Mouse (Mus musculus) midbrain, postnatal 0 days (tissue): Measurements from ENCODE around the gene Xbp1. TPM values are rescaled to one million over a fixed set of nuclear protein-coding genes. Genes with fewer than 3 reads are reported as not detected.

Experiments used
- ATAC-seq: fragments of 200-750 bp; cut with Nextera tagmentation; 2 replicates; pipeline ENCODE4 v1.8.0; 2017; ENCODE audit warnings: moderate number of reproducible peaks, mild to moderate bottlenecking, moderate TSS enrichment, moderate library complexity; ENCODE audit not compliant: low FRiP score
- DNase-seq: peaks from one replicate; pipeline ENCODE4 v3.0.0-alpha.2; 2015; ENCODE audit warnings: low spot score
- H3K27ac ChIP-seq: fragments of 300-500 bp; sonication (generic); 2 replicates; pipeline ENCODE4 v1.5.1; 2014; ENCODE audit warnings: low read depth, mild to moderate bottlenecking, low read length, mixed read lengths
- H3K27me3 ChIP-seq: fragments of 300-500 bp; sonication (generic); 2 replicates; pipeline ENCODE4 v1.6.1; 2014; ENCODE audit warnings: low read length, control low read depth, mixed read lengths; ENCODE audit not compliant: insufficient read depth
- H3K36me3 ChIP-seq: fragments of 300-500 bp; sonication (generic); 2 replicates; pipeline ENCODE4 v1.6.1; 2014; ENCODE audit warnings: low read length, control low read depth, mixed read lengths; ENCODE audit not compliant: insufficient read depth
- H3K4me1 ChIP-seq: fragments of 300-500 bp; sonication (generic); 2 replicates; pipeline ENCODE4 v1.6.1; 2014; ENCODE audit warnings: mild to moderate bottlenecking, control low read depth, antibody characterized with exemption, low read length, mixed read lengths; ENCODE audit not compliant: insufficient read depth
- H3K4me2 ChIP-seq: fragments of 300-500 bp; sonication (generic); 2 replicates; pipeline ENCODE4 v1.6.1; 2014; ENCODE audit warnings: low read depth, mild to moderate bottlenecking, low read length, mixed read lengths; ENCODE audit not compliant: poor library complexity, severe bottlenecking
- H3K4me3 ChIP-seq: fragments of 300-500 bp; sonication (generic); 2 replicates; pipeline ENCODE4 v1.5.1; 2014; ENCODE audit warnings: low read depth, mild to moderate bottlenecking, low read length, moderate library complexity
- H3K9ac ChIP-seq: fragments of 300-500 bp; sonication (generic); replicated peaks from 2 replicates; pipeline ENCODE4 v1.6.1; 2014; ENCODE audit warnings: mild to moderate bottlenecking, low read length, moderate library complexity, mixed read lengths; ENCODE audit not compliant: poor library complexity, severe bottlenecking
- H3K9me3 ChIP-seq: fragments of 300-500 bp; sonication (generic); 2 replicates; pipeline ENCODE4 v1.6.1; 2016; ENCODE audit warnings: low read length, control low read depth
- CTCF ChIP-seq: IDR thresholded peaks from 2 replicates; pipeline ENCODE4 v1.5.1; 2016; ENCODE audit warnings: antibody characterized with exemption, mild to moderate bottlenecking
- WGBS: fragments of 180-500 bp; shearing (Covaris S2); extraction: QIAGEN DNeasy Blood & Tissue Kit; methylation state at CpG from one replicate; pipeline ENCODE4 v1.1.7; 2014; 5-methylcytosine and 5-hydroxymethylcytosine counted together
- polyA plus RNA-seq: library from polyadenylated mRNA; unstranded; fragments of >200 nt; fragmentation: Nextera tagmentation; extraction: Ambion mirVana; gene quantifications from 2 replicates; pipeline ENCODE4 v1.2.1, GENCODE M21; 2015
- total RNA-seq: library from RNA; depleted of rRNA; stranded (reverse); fragments of >200 nt; gene quantifications from 2 replicates; pipeline ENCODE4 v1.2.3, GENCODE M21; 2014

Xbp1 gene
- total and polyA plus RNA-seq, 2 experiments from 2014 or later: 97.4 to 120 TPM

GRCm38 (mm10) chr11:5495286-5495832, 25.1 kb upstream of the Xbp1 start:
- no peak overlapping the region for H3K27ac ChIP-seq
- 44% methylated on average over 12 of the region's 12 CpGs for WGBS
- H3K36me3 ChIP-seq: no peaks in the 10 kb centered on the region
- no peaks in the 10 kb centered on the region for H3K27me3 ChIP-seq
- no peak for TF ChIP-seq CTCF
- ATAC-seq (no peak), DNase-seq (no peak)
- H3K4me3 ChIP-seq: no peak overlapping the region
- no peak overlapping the region for H3K4me2 ChIP-seq
- no peaks in the 10 kb centered on the region for H3K4me1 ChIP-seq
- H3K9ac ChIP-seq: no peak overlapping the region
- no peaks in the 10 kb centered on the region for H3K9me3 ChIP-seq

GRCm38 (mm10) chr11:5495906-5496305, 24.6 kb upstream of the Xbp1 start:
- no peak overlapping the region for H3K9ac ChIP-seq
- H3K27me3 ChIP-seq: no peaks in the 10 kb centered on the region
- TF ChIP-seq CTCF: no peak
- no peak for ATAC-seq
- H3K36me3 ChIP-seq: no peaks in the 10 kb centered on the region
- no peak overlapping the region for H3K27ac ChIP-seq
- 84% methylated on average over 5 of the region's 5 CpGs for WGBS
- no peak overlapping the region for H3K4me3 ChIP-seq
- H3K9me3 ChIP-seq: no peaks in the 10 kb centered on the region
- H3K4me1 ChIP-seq: no peaks in the 10 kb centered on the region
- H3K4me2 ChIP-seq: no peak overlapping the region
- DNase-seq: no peak

- Histone ChIP-seq H3K9ac (no peak overlapping the region), H3K27me3 (no peaks in the 10 kb centered on the region), H3K9me3 (no peaks in the 10 kb centered on the region), H3K27ac (no peak overlapping the region), H3K4me1 (no peaks in the 10 kb centered on the region), H3K4me3 (no peak overlapping the region), H3K4me2 (no peak overlapping the region), H3K36me3 (no peaks in the 10 kb centered on the region)
- DNase-seq: no peak
- TF ChIP-seq CTCF: no peak
- ATAC-seq: no peak
- 93% methylated on average over 13 of the region's 13 CpGs for WGBS
Observed at GRCm38 (mm10) chr11:5496559-5497248, 23.8 kb upstream of the Xbp1 start.

DNA sequence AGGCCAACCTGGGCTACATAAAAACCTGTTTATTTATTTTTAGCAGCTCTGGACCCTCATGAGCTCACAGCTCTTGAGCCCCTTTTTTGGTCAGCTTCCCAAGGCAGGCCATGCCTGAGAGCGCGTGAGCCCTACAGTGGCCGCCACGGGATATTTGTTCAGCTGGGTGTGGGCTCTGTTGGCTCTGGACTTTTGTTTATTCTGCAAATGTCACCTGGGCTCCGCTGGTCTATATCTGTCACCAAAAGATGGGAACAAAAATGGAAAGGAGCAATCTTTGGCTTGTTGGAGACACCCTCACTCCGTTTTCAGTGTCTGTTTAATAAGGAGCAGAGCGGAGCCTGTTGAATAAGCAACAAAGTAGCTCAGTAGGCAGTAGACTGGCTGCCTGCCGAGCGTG, 22.0 kb upstream of the Xbp1 start:
- Histone ChIP-seq H3K4me2 (no peak overlapping the region), H3K4me3 (no peak overlapping the region), H3K27me3 (no peaks in the 10 kb centered on the region), H3K9me3 (no peaks in the 10 kb centered on the region), H3K4me1 (no peaks in the 10 kb centered on the region), H3K36me3 (no peaks in the 10 kb centered on the region), H3K27ac (no peak overlapping the region), H3K9ac (no peak overlapping the region)
- no peak for TF ChIP-seq CTCF
- no peak for ATAC-seq
- 76% methylated on average over 9 of the region's 9 CpGs for WGBS
- DNase-seq: no peak

GRCm38 (mm10) chr11:5498931-5499661, 21.4 kb upstream of the Xbp1 start:
- DNase-seq (no peak), ATAC-seq (no peak)
- Histone ChIP-seq H3K9me3 (no peaks in the 10 kb centered on the region), H3K9ac (no peak overlapping the region), H3K27me3 (no peaks in the 10 kb centered on the region), H3K36me3 (no peaks in the 10 kb centered on the region), H3K4me1 (no peaks in the 10 kb centered on the region), H3K4me3 (no peak overlapping the region), H3K27ac (no peak overlapping the region), H3K4me2 (no peak overlapping the region)
- 82% methylated on average over 13 of the region's 13 CpGs for WGBS
- TF ChIP-seq CTCF: no peak
